Mouse (Mus musculus) lung, postnatal 0 days (tissue): ENCODE data around the gene 1700019D03Rik. TPM values are rescaled to one million over a fixed set of nuclear protein-coding genes. Genes with fewer than 3 reads are reported as not detected.

ENCODE experiments used
- ATAC-seq: fragments of 200-750 bp; cut with Nextera tagmentation; 2 replicates; pipeline ENCODE4 v1.8.0; 2017; ENCODE audit warnings: moderate library complexity
- DNase-seq: peaks from one replicate; pipeline ENCODE4 v3.0.0-alpha.2; 2016; ENCODE audit warnings: low spot score
- H3K27ac ChIP-seq: fragments of 300-500 bp; sonication (generic); 2 replicates; pipeline ENCODE4 v1.5.1; 2014; ENCODE audit warnings: antibody characterized with exemption, mild to moderate bottlenecking, low read length, mixed read lengths
- H3K27me3 ChIP-seq: fragments of 300-500 bp; sonication (generic); replicated peaks from 2 replicates; pipeline ENCODE4 v1.6.1; 2014; ENCODE audit warnings: low read length, mixed read lengths; ENCODE audit not compliant: insufficient read depth
- H3K36me3 ChIP-seq: fragments of 300-500 bp; sonication (generic); 2 replicates; pipeline ENCODE4 v1.6.1; 2014; ENCODE audit warnings: low read length, mixed read lengths; ENCODE audit not compliant: insufficient read depth
- H3K4me1 ChIP-seq: fragments of 300-500 bp; sonication (generic); 2 replicates; pipeline ENCODE4 v1.6.1; 2014; ENCODE audit warnings: antibody characterized with exemption, low read depth, low read length, mixed read lengths; ENCODE audit not compliant: insufficient read depth
- H3K4me2 ChIP-seq: fragments of 300-500 bp; sonication (generic); replicated peaks from 2 replicates; pipeline ENCODE4 v1.6.1; 2014; ENCODE audit warnings: low read depth, mild to moderate bottlenecking, low read length, moderate library complexity, mixed read lengths
- H3K4me3 ChIP-seq: fragments of 300-500 bp; sonication (generic); 2 replicates; pipeline ENCODE4 v1.5.1; 2014; ENCODE audit warnings: low read depth, low read length
- H3K9ac ChIP-seq: fragments of 300-500 bp; sonication (generic); replicated peaks from 2 replicates; pipeline ENCODE4 v1.6.1; 2014; ENCODE audit warnings: low read depth, mild to moderate bottlenecking
- H3K9me3 ChIP-seq: fragments of 300-500 bp; sonication (generic); 2 replicates; pipeline ENCODE4 v1.6.1; 2016; ENCODE audit warnings: low read length, mixed read lengths
- CTCF ChIP-seq: IDR thresholded peaks from 2 replicates; pipeline ENCODE4 v1.5.1; 2016; ENCODE audit warnings: antibody characterized with exemption, mild to moderate bottlenecking
- EP300 ChIP-seq: IDR thresholded peaks from 2 replicates; pipeline ENCODE4 v1.6.1; 2016; ENCODE audit warnings: antibody characterized with exemption, mild to moderate bottlenecking, control low read depth
- WGBS: fragments of 180-500 bp; shearing (Covaris S2); extraction: QIAGEN DNeasy Blood & Tissue Kit; methylation state at CpG from one replicate; pipeline ENCODE4 v1.1.7; 2014; 5-methylcytosine and 5-hydroxymethylcytosine counted together
- polyA plus RNA-seq: library from polyadenylated mRNA; unstranded; fragments of >200 nt; fragmentation: Nextera tagmentation; extraction: Ambion mirVana; gene quantifications from 2 replicates; pipeline ENCODE4 v1.2.1, GENCODE M21; 2015

Gene 1700019D03Rik
- polyA plus RNA-seq, 1 experiment from 2014 or later: 2.7 TPM

- Histone ChIP-seq H3K4me3 (no peak overlapping the region), H3K4me2 (no peak overlapping the region), H3K9ac (no peak overlapping the region), H3K9me3 (no peaks in the 10 kb centered on the region), H3K36me3 (no peaks in the 10 kb centered on the region), H3K27me3 (no peaks in the 10 kb centered on the region), H3K27ac (no peak overlapping the region), H3K4me1 (no peaks in the 10 kb centered on the region)
- 41% methylated on average over 9 of the region's 9 CpGs for WGBS
- no peak for TF ChIP-seq EP300
- peak; percentile 81 for TF ChIP-seq CTCF
- DNase-seq (peak; percentile 41), ATAC-seq (no peak)
Measured at GRCm38 (mm10) chr1:53053087-53054022, 33.4 kb upstream of the 1700019D03Rik start.

GRCm38 (mm10) chr1:53049763-53050427 lies 29.9 kb upstream of the 1700019D03Rik start:
- H3K4me1 ChIP-seq: no peaks in the 10 kb centered on the region
- ATAC-seq: no peak
- H3K4me3 ChIP-seq: no peak overlapping the region
- no peak overlapping the region for H3K4me2 ChIP-seq
- no peaks in the 10 kb centered on the region for H3K27me3 ChIP-seq
- H3K27ac ChIP-seq: no peak overlapping the region
- no peak for DNase-seq
- H3K9ac ChIP-seq: no peak overlapping the region
- no peaks in the 10 kb centered on the region for H3K36me3 ChIP-seq
- TF ChIP-seq EP300: no peak
- no peak for TF ChIP-seq CTCF
- WGBS: 69% methylated on average over 8 of the region's 8 CpGs
- no peaks in the 10 kb centered on the region for H3K9me3 ChIP-seq

- Histone ChIP-seq H3K4me3 (no peak overlapping the region), H3K36me3 (no peaks in the 10 kb centered on the region), H3K9ac (no peak overlapping the region), H3K27ac (no peak overlapping the region), H3K4me2 (no peak overlapping the region), H3K4me1 (no peaks in the 10 kb centered on the region), H3K27me3 (no peaks in the 10 kb centered on the region), H3K9me3 (no peaks in the 10 kb centered on the region)
- ATAC-seq (no peak), DNase-seq (no peak)
- TF ChIP-seq CTCF (no peak), EP300 (no peak)
- WGBS: 78% methylated on average over 5 of the region's 5 CpGs
Measured at GRCm38 (mm10) chr1:53037443-53037871, 17.5 kb upstream of the 1700019D03Rik start.

- H3K27me3 ChIP-seq: no peaks in the 10 kb centered on the region
- no peak overlapping the region for H3K27ac ChIP-seq
- H3K9ac ChIP-seq: no peak overlapping the region
- peak; percentile 41 for TF ChIP-seq CTCF
- TF ChIP-seq EP300: no peak
- H3K4me1 ChIP-seq: no peaks in the 10 kb centered on the region
- DNase-seq (peak; percentile 32), ATAC-seq (no peak)
- no peak overlapping the region for H3K4me2 ChIP-seq
- H3K4me3 ChIP-seq: no peak overlapping the region
- H3K9me3 ChIP-seq: no peaks in the 10 kb centered on the region
- H3K36me3 ChIP-seq: no peaks in the 10 kb centered on the region
Measured at GRCm38 (mm10) chr1:53032550-53032949, 12.6 kb upstream of the 1700019D03Rik start.

- Histone ChIP-seq H3K4me2 (no peak overlapping the region), H3K9ac (no peak overlapping the region), H3K4me1 (no peaks in the 10 kb centered on the region), H3K4me3 (no peak overlapping the region), H3K9me3 (no peaks in the 10 kb centered on the region), H3K27me3 (no peaks in the 10 kb centered on the region), H3K36me3 (no peaks in the 10 kb centered on the region), H3K27ac (no peak overlapping the region)
- no peak for ATAC-seq
- no peak for DNase-seq
- TF ChIP-seq CTCF (no peak), EP300 (no peak)
- 62% methylated on average over 3 of the region's 3 CpGs for WGBS
Measured at GRCm38 (mm10) chr1:53018746-53019505, 1.1 kb downstream of the 1700019D03Rik start.

GRCm38 (mm10) chr1:53015606-53016005 lies 4.4 kb downstream of the 1700019D03Rik start:
- 80% methylated on average over 5 of the region's 5 CpGs for WGBS
- Histone ChIP-seq H3K4me1 (no peaks in the 10 kb centered on the region), H3K4me2 (no peak overlapping the region), H3K9me3 (no peaks in the 10 kb centered on the region), H3K4me3 (no peak overlapping the region), H3K9ac (no peak overlapping the region), H3K27me3 (no peaks in the 10 kb centered on the region), H3K36me3 (no peaks in the 10 kb centered on the region), H3K27ac (no peak overlapping the region)
- ATAC-seq: no peak
- no peak for TF ChIP-seq CTCF
- no peak for TF ChIP-seq EP300
- DNase-seq: no peak
